Mouse (Mus musculus) cerebellum, adult 9-11 months (tissue): Measurements from ENCODE around the gene Otud6a.
"Not testable (repeated sequence)": the region's sequence is repeated elsewhere in the genome, so short reads cannot be mapped to it uniquely, and the experiment has no call there.

Experiments
- DNase-seq: peaks from one replicate; pipeline ENCODE4 v3.0.0; 2022

Gene Otud6a

GRCm38 (mm10) chrX:100428693-100429092 is at the start of gene Otud6a:
Gene Otud6a (plus strand): TSS chrX:100429013.
- DNase-seq: no peak

GRCm38 (mm10) chrX:100389887-100390286 is 38.9 kb upstream of the Otud6a start:
- peak; percentile 35 for DNase-seq

- DNase-seq: no peak
Measured at GRCm38 (mm10) chrX:100392304-100392703, 36.5 kb upstream of the Otud6a start.

DNA sequence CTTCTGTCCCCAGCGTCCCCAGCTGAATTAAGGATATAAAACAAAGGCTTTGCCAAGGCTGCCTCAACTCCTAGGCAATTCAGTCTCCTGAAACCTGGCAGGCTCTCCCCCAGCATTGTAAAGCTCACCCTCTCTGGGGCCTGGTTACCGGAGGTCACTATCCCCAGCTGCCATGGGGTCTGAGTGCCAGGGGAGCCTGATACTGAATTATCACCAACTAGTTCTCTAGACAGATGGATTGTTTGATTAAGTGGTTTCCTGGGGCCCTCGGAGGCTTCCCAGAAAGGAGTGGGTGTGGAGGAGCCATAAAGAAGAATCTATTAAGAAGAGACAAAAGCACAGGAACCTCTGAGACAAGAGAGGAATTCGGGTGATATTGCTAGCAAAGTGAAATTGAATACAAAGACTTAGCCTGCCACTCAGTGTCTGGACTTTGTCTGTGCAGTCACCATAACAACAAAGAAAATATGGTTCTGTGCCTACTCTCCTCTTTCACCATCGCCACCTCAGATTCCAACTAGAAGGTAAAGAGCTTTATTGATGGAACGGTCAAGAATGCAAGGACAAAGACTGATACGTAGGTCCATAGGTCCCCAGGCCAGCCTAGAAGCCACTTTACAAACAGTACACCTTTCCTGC is 34.5 kb upstream of the Otud6a start:
- no peak for DNase-seq

DNA sequence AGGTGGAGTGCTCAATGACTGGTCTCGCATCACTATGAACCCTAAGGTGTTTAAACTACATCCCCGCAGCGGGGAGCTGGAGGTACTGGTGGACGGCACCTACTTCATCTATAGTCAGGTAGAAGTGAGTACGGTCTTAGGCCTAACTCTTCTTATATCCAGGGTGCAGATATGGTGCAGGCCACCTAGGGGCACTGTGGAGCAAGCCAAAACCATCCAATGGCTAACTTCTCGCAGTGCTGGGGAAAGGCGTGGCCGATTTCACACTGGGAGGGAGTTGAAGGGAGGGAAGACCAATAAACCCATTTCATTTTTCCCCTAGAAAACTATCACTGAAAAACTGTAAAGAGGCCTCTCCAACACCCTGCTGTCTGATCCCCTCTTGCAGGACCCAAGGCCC is 33.8 kb upstream of the Otud6a start:
- no peak for DNase-seq

DNA sequence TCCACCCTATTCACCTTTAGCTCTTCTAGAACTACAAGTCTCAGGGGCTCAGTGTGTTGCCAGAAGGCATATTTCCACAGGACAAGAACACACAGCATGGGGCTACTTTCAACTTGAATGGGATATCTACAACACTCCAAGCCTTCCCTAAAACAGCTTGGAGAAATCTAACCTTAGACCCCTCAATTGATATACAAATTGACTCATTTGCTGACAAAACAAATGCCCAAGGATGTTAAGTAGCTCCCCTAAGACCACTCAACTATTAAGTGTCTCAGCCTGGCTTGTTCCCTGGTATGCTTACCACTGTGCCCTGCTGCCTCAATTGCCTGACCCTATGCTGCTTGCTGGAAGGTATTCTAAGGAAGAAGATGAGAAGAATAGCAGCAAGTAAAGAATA is 27.9 kb upstream of the Otud6a start:
- DNase-seq: no peak

DNA sequence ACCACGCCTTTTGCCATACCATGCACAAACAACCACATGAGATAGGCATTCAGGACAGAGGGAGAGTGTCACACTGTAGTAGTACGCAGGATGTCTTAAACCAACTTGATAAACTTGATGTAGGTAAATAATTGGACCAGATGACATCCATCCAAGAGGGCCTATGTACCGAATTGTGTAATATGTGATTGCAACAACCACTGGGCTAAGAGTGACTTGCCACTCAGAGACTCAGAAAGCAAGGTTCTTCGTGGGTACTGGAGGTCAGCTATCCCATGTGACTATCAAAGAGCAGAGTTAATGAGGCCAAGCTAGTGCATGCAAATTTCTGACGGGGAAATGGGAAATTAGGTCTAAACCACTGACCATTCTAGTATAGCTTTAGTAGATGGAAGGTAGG is 27.2 kb upstream of the Otud6a start:
- no peak for DNase-seq

GRCm38 (mm10) chrX:100409245-100409644 is 19.6 kb upstream of the Otud6a start:
- DNase-seq: no peak

- no peak for DNase-seq
Measured at GRCm38 (mm10) chrX:100432311-100432710, 3.5 kb downstream of the Otud6a start.

- DNase-seq: not testable (repeated sequence)
Measured at GRCm38 (mm10) chrX:100442617-100443016, 13.8 kb downstream of the Otud6a start, which contains the start of gene Awat2. Gene Awat2 (minus strand): TSS chrX:100442717.

DNA sequence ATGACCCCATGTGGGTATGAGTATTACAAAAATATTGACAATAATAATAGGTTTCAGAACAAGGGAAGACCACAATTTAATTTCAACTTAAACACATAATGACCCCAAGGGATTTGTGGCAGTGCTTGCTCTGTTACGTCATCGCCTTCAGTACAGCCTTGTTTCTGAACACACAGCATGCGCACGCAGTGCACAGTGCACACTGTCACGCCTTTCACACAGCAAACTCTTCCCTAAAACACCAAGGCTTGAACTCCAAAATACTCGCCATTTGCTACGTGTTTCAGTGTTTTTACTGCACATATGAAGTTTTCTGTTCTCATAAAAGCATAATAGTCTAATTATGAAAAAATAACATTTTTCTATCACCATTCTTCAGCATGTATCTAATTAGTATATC is 14.7 kb downstream of the Otud6a start:
- DNase-seq: no peak

- DNase-seq: no peak
Measured at GRCm38 (mm10) chrX:100468047-100468446, 39.2 kb downstream of the Otud6a start.

- no peak for DNase-seq
Measured at GRCm38 (mm10) chrX:100470126-100470525, 41.3 kb downstream of the Otud6a start.

DNA sequence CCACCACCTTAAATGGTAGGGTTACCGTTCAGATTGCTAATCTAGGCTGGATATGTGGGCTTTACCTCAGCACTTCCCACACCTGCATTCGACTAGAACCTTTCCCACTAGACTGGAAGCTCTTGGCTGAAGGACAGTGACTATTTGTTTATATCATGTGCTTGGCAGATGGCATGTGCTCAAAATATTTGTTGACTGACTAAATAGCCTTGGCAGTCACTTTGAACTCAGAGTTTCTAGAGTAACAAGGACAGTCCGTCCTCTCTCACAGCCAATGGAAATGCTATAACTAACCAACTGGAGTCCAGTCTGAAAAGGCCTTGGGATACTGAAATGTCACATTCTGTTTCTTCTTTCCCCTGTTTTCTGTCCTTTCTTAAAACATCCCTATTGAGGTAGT is 42.7 kb downstream of the Otud6a start:
- no peak for DNase-seq

- DNase-seq: no peak
Measured at GRCm38 (mm10) chrX:100475569-100476223, 46.9 kb downstream of the Otud6a start.
